Mouse (Mus musculus): ENCODE data around the gene Gps2.
A peak's percentile ranks its signal among the peaks of the same experiment; 100 is the strongest.

The Gps2 gene

DNA sequence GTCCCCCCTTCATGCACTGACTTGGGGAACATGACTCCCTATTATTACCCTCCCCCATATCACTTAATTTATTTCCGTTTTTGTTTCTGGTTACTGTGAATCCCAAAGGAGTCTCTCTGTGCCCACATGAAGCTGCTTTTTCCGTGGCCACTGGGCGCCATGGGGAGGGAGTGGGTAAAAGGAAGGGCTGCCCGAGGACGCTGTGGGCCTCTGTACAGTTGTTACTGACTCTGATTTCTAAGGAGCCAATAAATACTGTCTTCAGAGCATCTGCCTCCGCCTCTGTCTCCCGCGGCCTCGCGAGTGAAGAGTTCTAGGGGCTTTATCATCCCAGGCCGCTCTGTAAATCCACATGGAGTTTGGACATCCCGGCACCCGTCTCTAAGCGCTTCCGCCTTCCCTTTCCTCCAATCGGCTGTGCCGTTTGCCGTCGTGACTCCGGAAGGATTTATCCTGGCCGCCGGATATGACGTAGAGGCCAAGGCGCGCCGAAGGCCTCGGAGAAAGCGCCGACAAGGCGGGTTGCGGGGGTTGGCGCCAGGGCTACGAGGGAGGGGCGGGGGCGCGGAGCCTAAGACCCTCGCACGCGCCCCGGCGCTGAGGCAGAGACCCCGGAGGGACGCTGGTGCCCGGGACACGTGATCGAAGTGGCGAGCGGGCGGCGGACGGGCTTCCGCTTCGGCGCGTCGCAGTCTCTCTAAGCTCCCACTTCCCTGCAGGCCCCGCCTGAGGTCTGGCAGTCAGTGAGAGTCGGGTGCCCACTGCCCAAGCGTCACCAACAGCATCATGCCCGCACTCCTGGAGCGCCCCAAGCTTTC, at the start of gene Gps2:
Gene Gps2, plus strand, starts transcription at position 335 of the 818 bp plus-strand sequence.
- DNase-seq (ENCODE audit: inconsistent age in 2 of 2, low spot score in 1 of 2), result peak; percentile 94 to 98

GRCm38 (mm10) chr11:69864138-69864860, 49.4 kb upstream of the Gps2 start:
- no peak for DNase-seq (ENCODE audit: inconsistent age in 2 of 2, low spot score in 1 of 2)

GRCm38 (mm10) chr11:69865561-69865960, 48.1 kb upstream of the Gps2 start:
- DNase-seq (ENCODE audit: inconsistent age in 2 of 2, low spot score in 1 of 2), result no peak

DNA sequence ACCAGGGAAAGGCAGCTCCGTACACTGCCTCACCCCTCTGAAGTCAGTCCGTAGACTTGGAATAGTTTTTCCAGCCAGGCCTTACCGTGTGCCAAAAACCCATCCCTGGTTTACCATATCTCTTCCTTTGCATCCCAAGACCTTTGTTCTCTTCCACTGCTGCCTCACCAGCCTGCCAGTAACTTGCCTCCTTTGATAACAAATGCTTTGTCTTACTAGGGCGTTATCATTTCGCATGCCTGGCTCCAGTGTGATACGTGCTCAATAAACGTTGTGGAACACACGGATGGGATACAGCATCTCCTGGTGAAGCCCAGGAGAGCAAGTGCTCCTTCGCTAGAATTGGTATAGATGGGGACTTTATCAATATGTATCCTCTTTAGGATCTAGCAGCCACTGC, 46.4 kb upstream of the Gps2 start:
- no peak for DNase-seq (ENCODE audit: inconsistent age in 2 of 2, low spot score in 1 of 2)

- DNase-seq (ENCODE audit: inconsistent age in 2 of 2, low spot score in 1 of 2), result no peak
Observed at GRCm38 (mm10) chr11:69870289-69871069, 43.2 kb upstream of the Gps2 start.

- DNase-seq (ENCODE audit: inconsistent age in 2 of 2, low spot score in 1 of 2), result no peak
Observed at GRCm38 (mm10) chr11:69871822-69872221, 41.9 kb upstream of the Gps2 start.

DNA sequence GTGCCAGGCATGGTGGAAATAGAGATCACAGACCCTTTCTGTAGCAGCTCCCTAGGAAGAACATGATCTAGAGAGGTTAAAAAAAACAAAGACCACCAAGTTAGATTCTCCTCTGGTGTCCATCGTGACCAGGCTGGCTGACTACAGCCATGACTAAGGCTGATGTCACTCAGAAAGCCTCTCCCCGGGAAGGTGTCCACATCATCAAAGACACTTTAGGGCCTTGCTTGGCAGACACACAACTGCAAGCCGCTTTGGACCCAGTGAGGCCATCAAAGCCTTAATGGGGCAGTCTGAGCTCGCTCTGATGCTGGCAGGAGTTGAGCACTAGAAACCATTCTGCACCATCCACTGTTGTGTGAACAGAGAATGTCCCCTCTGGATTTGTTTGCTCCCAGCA, 41.2 kb upstream of the Gps2 start:
- peak; percentile 49 to 70 for DNase-seq (ENCODE audit: inconsistent age in 2 of 2, low spot score in 1 of 2)

- DNase-seq (ENCODE audit: inconsistent age in 2 of 2, low spot score in 1 of 2), result peak in 1 of 2 experiments; percentile 60
Observed at GRCm38 (mm10) chr11:69876186-69876585, 37.5 kb upstream of the Gps2 start.

DNA sequence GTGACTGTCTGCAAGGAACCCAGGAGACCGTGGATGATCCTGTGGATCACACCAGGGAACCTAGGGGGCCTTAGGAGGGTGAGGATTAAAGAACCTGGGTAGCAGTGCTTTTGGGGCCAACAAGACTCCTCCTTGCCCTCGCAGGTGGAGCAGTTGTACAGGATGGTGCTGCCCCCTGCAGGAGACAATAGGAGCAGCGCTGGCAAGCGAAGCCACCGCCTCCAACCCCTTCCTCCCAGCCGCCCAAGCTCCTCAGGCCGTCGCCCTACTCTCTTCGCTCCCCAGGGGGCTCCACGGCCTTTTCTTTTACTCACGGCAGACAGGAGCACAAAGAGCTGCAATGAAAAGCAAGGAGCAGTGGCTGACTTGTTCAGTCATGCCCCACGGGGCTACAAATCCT, 36.8 kb upstream of the Gps2 start:
- DNase-seq (ENCODE audit: inconsistent age in 2 of 2, low spot score in 1 of 2), result peak; percentile 85 to 94

GRCm38 (mm10) chr11:69877878-69878277, 35.8 kb upstream of the Gps2 start, which contains the start of gene Tmem95:
Gene Tmem95 (minus strand): TSS chr11:69878018.
- DNase-seq (ENCODE audit: inconsistent age in 2 of 2, low spot score in 1 of 2), result no peak

- no peak for DNase-seq (ENCODE audit: inconsistent age in 2 of 2, low spot score in 1 of 2)
Observed at GRCm38 (mm10) chr11:69878399-69878798, 35.3 kb upstream of the Gps2 start.

DNA sequence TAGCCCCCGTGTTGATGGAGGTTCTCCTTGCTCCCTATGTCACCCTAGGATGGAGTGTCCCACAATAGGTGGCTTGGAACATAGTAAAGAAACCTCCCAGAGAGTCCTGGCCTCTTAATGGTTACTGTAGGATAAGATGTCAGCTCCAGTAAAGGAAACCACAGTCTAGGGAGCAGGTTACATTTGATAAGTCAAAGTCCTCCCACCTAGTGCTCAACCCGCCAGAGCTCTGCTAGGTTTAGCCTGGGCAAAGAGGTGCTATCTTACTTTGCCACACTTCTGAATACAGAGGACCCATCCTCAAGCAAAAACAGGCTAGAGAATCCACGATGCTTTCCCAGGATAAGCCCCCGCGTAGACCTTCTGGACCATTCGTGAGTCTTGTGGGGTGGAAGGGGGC, 34.7 kb upstream of the Gps2 start:
- no peak for DNase-seq (ENCODE audit: inconsistent age in 2 of 2, low spot score in 1 of 2)

DNA sequence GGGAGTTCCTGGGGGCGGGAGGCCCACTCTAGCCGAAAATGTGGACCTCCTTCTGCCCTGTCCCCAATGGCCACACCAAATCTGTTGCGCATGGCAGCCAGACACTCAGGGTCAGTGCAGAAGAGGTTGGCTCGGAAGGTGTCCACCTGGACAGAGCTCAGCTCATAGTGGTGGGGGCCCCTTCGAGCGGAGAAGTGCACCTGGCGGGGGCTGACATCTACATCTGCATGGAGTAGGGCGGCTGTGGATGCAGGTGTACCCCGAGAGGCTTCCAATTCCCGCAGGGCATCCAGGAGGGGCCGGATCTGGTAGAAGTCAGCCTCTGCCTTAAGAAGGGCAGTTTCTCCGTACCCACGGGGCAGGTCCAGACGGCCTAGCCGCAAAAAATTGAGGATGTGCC, 34.0 kb upstream of the Gps2 start:
- peak in 1 of 2 experiments; percentile 35 for DNase-seq (ENCODE audit: inconsistent age in 2 of 2, low spot score in 1 of 2)

GRCm38 (mm10) chr11:69880506-69880852, 33.2 kb upstream of the Gps2 start:
- DNase-seq (ENCODE audit: inconsistent age in 2 of 2, low spot score in 1 of 2), result no peak

- DNase-seq (ENCODE audit: inconsistent age in 2 of 2, low spot score in 1 of 2), result peak; percentile 95 to 97
Observed at GRCm38 (mm10) chr11:69880853-69881603, 32.7 kb upstream of the Gps2 start, which contains the start of gene Kctd11. Gene Kctd11 (minus strand): TSS chr11:69881406.

DNA sequence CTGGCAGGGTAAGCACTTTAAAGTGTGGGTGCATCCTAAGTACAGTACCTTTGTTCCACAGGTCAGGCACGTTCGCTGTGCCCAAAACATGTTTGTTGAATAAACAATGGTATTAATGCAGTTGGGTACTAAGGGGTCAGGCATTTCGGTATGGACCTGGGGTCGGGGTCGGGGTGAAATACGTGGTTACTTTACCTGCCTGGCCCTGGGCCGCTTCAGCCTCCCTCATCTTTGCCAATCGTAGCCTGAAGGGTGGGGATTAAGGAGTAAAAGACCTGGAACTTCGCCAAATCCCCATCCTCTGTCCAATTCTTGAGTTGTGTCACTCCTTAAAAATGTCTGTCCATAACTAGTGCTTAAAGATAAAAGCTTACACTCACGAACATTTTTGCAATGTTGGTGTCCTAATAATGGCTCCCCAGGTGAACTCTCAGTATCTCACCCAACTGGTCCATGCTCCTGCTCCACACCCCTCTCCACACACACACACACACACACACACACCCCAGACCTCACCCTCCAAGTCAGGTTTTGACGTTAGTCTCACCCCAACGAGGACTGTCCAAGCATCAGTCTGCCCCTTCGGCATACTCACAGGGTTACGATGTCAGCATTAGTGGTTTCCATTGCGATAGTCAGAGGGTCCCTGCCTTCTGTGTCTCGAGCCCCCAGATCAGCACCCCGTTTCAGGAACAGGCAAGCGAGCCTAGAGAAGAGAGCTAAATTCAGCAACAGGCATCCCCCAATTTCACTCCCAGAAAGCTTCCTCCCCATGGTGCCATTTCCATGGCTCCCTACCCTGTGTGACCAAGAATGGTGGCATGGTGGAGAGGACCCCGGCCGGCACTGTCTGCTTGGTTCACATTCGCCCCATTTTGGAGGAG, 31.7 kb upstream of the Gps2 start:
- DNase-seq (ENCODE audit: inconsistent age in 2 of 2, low spot score in 1 of 2), result peak; percentile 19 to 39

DNA sequence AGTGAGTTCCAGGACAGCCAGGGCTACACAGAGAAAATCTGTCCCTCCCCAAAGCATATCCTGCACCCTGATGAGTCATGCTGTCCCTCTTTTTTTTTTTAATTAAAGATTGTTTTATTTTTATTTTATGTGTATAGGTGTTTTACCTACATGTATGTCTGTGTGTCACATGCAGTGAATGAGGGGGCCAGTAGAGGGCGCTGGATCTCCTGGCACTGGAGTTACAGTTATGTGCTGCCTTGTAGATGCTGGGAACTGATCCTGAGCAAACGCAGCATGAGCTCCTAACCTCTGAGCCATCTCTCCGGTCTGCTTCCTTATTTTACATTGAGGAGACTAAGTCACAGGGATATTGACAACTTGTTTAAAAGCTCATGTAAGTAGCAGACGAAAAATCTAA, 30.6 kb upstream of the Gps2 start:
- DNase-seq (ENCODE audit: inconsistent age in 2 of 2, low spot score in 1 of 2), result peak; percentile 24 to 62

GRCm38 (mm10) chr11:69883527-69884151, 30.0 kb upstream of the Gps2 start:
- DNase-seq (ENCODE audit: inconsistent age in 2 of 2, low spot score in 1 of 2), result peak; percentile 29 to 42

DNA sequence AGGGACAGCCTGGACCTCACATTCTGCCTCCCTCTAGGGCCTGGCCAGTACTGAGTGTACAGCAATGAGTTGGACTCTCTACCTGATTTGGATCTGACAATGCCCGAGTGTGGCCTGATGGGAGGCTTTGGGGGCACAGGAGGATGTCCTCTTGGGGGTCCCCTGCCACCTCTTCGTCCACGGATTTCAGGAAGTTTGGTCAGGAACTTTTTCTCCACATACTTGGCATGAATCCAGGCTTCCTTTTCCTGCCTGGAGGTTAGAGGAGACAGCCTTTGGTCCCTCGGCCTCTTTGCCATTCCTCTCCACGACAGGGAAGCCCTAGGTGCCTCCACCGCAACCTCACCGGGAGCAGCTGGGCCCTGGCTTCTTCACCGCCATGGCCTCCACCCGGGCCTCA, 29.4 kb upstream of the Gps2 start:
- peak; percentile 20 to 62 for DNase-seq (ENCODE audit: inconsistent age in 2 of 2, low spot score in 1 of 2)

Measured in adrenal gland, adult (tissue).